Mouse (Mus musculus) stomach, postnatal 0 days (tissue): Measurements from ENCODE around the gene Dnajb7.

Experiments used
- CTCF ChIP-seq: IDR thresholded peaks from 2 replicates; pipeline ENCODE4 v1.5.1; 2016; ENCODE audit warnings: antibody characterized with exemption, low read depth, mild to moderate bottlenecking, moderate library complexity
- EP300 ChIP-seq: optimal IDR thresholded peaks from 2 replicates; pipeline ENCODE3; 2016; ENCODE audit warnings: antibody characterized with exemption

- TF ChIP-seq CTCF (no peak), EP300 (no peak)
Observed at GRCm38 (mm10) chr15:81425311-81425710, 17.2 kb upstream of the Dnajb7 start.
